ENCODE assay signal across 9 mouse cellular contexts in genomic region chr7:34746165-34746564, GRCm38 (mm10).
DNase-seq lines count a peak whose midpoint lies in the region; ATAC-seq and TF ChIP-seq lines count a peak whose summit lies in the region.
"Had no signal": no experiment of that assay in that cellular context is flagged by ENCODE, and none has a peak within 500 bp of the region (broad histone marks: within the 10 kb centered on the region; RNA-seq: fewer than 3 reads in every experiment).

No protein-coding gene starts in this region.

- H3K27ac ChIP-seq in heart, embryonic 10.5 days, result no peak overlapping the region
- peak overlapping the region; percentile 35 for H3K27ac ChIP-seq in embryonic facial prominence, embryonic 10.5 days (replicated peaks)
- H3K27ac ChIP-seq in kidney, adult 2 months (ENCODE audit: insufficient read depth, low read depth, low read length), result peak overlapping the region; percentile 32

- H3K9me3 ChIP-seq in heart, embryonic 10.5 days, result no peaks in the 10 kb centered on the region
- no peaks in the 10 kb centered on the region for H3K9me3 ChIP-seq in embryonic facial prominence, embryonic 10.5 days

- no peak for ATAC-seq in monocyte, adult 5-6 weeks (replicated peaks; ENCODE audit: insufficient number of reproducible peaks, low FRiP score, low TSS enrichment, poor library complexity, severe bottlenecking)
- ATAC-seq in activated CD4-positive, CD25-positive, alpha-beta regulatory T cell, adult 4 months, result no peak

- WGBS in heart, embryonic 10.5 days, result 54% methylated on average over 9 of the region's 9 CpGs
- 66% methylated on average over 9 of the region's 9 CpGs for WGBS in embryonic facial prominence, embryonic 10.5 days
- WGBS in kidney, adult 2 months, result 59% methylated on average over 9 of the region's 9 CpGs

- no peak for TF ChIP-seq CTCF in kidney, adult 2 months (conservative IDR thresholded peaks at IDR 0.05; ENCODE audit: insufficient read depth, insufficient read length, low read depth, low read length)

- no peaks in the 10 kb centered on the region for H3K36me3 ChIP-seq in heart, embryonic 10.5 days
- H3K36me3 ChIP-seq in embryonic facial prominence, embryonic 10.5 days (replicated peaks), result no peaks in the 10 kb centered on the region
- no peaks in the 10 kb centered on the region for H3K36me3 ChIP-seq in kidney, adult 2 months (ENCODE audit: control insufficient read depth, insufficient read depth, low read length)

- peak; percentile 99 for DNase-seq in heart, adult 11 months
- no peak for DNase-seq in heart, embryonic 10.5 days (ENCODE audit: low spot score)
- no peak for DNase-seq in embryonic facial prominence, embryonic 10.5 days (ENCODE audit: low spot score)
- DNase-seq in kidney, adult 2 months, result peak; percentile 77
- peak; percentile 75 to 95 for DNase-seq in lung, postnatal 4 days
- no peak for DNase-seq in embryo, embryonic 10 days (ENCODE audit: low spot score)

- H3K4me1 ChIP-seq in heart, embryonic 10.5 days, result peaks cover 12% of the 10 kb centered on the region
- H3K4me1 ChIP-seq in embryonic facial prominence, embryonic 10.5 days, result peaks cover 39% of the 10 kb centered on the region
- H3K4me1 ChIP-seq in kidney, adult 2 months (ENCODE audit: control insufficient read depth, insufficient read depth, low read length), result no peaks in the 10 kb centered on the region
- H3K4me1 ChIP-seq: megakaryocyte, embryonic 14.5 days had no signal

- H3K27me3 ChIP-seq in heart, embryonic 10.5 days (ENCODE audit: insufficient read depth, poor library complexity, severe bottlenecking), result no peaks in the 10 kb centered on the region
- H3K27me3 ChIP-seq in embryonic facial prominence, embryonic 10.5 days (replicated peaks; ENCODE audit: low read depth, poor library complexity, severe bottlenecking), result no peaks in the 10 kb centered on the region
- H3K27me3 ChIP-seq in kidney, adult 2 months (replicated peaks; ENCODE audit: control insufficient read depth, insufficient read depth, low read length), result no peaks in the 10 kb centered on the region
- H3K27me3 ChIP-seq: megakaryocyte, embryonic 14.5 days had no signal

- TF ChIP-seq POLR2A in kidney, adult 2 months (IDR thresholded peaks at IDR 0.05; ENCODE audit: low read depth, low read length), result no peak

- H3K4me3 ChIP-seq in heart, embryonic 10.5 days, result no peak overlapping the region
- no peak overlapping the region for H3K4me3 ChIP-seq in embryonic facial prominence, embryonic 10.5 days
- no peak overlapping the region for H3K4me3 ChIP-seq in kidney, adult 2 months (ENCODE audit: insufficient read depth, low read depth, low read length)
- H3K4me3 ChIP-seq: megakaryocyte, embryonic 14.5 days had no signal

Comparison
In these comparisons a context has a peak if more than half of its experiments do, and no peak if none do; other contexts are left out.
1. DNase-seq: peak in heart, adult 11 months (single experiment), kidney, adult 2 months (single experiment) and lung, postnatal 4 days (2 of 2); none in heart, embryonic 10.5 days (single experiment), embryonic facial prominence, embryonic 10.5 days (single experiment) and embryo, embryonic 10 days (single experiment).